Mouse (Mus musculus): Measurements from ENCODE around the gene Arhgap23. TPM values are rescaled to one million over a fixed set of nuclear protein-coding genes. Genes with fewer than 3 reads are reported as not detected.

Gene Arhgap23
- polyA plus RNA-seq, 1 experiment from 2014 or later: 6.0 TPM

DNA sequence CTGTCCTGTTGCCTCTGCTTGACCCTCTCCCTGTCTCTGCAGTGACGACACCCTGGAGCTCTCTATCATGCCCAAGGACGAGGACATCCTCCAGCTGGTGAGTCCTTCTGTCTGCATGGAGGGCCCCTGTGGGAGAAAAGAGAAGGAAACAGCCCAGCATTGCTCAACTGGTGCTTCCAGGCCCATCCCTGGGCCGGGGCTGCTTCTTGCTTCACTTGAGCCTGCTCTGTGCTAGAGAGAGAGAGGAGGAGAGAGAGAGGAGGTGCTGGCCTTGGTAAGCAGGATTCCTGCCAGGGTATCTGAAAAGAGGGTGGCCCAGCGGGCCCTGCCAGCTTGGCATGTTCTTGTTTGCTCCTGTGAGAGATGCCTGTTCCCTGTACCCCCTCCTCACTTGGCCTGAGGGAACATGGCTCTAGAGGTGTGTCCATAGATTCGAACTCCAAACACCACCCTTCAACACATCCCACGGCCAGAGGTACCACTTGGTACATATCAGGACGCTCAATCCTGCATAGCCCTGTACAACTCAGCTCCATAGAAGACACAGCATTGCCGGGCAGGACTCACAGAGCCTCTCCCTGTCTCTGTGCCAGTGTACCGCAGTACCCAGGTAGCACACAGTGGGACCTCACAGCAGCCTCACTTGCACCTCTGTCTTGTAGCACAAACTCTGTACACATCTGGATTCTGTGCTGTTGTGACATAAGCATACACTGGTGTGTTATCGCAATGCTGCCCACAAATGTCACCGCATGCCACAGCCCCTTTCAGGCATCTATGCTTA lies 33.5 kb downstream of the Arhgap23 start:
- Histone ChIP-seq H3K4me3 (no peak overlapping the region), H3K4me1 (replicated peaks) (peaks cover 53% of the 10 kb centered on the region), H3K9ac (no peak overlapping the region), H3K9me3 (replicated peaks) (no peaks in the 10 kb centered on the region), H3K27me3 (no peaks in the 10 kb centered on the region), H3K36me3 (peaks cover 78% of the 10 kb centered on the region), H3K4me2 (no peak overlapping the region), H3K27ac (peak overlapping the region; percentile 88)
- WGBS: 79% methylated on average over 11 of the region's 11 CpGs
- ATAC-seq (replicated peaks; ENCODE audit: insufficient number of reproducible peaks, insufficient read depth, low FRiP score, low read depth): no peak

DNA sequence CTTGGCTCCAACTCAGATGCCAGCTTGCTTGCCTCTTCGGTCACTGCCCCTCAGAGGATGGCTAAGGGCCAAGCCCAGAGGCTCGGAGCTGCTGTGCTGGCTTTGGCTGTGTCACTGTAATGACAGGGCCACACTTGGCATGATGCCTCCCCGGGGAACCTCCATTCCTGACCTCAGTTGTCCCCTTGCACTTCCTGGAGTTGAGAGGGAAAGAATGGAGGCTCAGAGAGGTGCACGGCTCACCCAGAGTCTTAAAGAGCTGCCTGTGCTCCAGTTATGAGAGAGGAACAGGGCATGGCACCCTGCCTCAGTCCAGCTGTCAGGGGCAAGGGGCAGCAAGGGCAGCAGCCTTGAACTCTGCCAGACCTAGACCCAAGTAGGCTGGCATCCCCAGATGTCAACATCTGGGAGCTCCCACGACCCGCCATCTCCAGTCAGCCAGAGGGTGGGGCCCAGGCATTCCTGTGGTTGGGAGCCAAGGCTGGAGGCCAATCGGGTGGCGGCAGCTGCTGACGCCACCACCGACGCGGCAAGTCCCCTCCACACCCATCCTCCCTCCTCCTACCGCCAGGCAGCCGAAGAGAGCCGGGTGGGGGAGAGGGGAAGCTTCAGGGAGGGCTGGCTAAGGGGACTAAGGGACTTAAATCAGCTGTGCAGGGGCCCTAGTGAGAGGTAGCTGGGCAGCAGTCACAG lies 34.4 kb downstream of the Arhgap23 start:
- peaks cover 76% of the 10 kb centered on the region for H3K36me3 ChIP-seq
- peak; percentile 76 for ATAC-seq (replicated peaks; ENCODE audit: insufficient number of reproducible peaks, insufficient read depth, low FRiP score, low read depth)
- peak overlapping the region; percentile 88 for H3K27ac ChIP-seq
- peak overlapping the region; percentile 46 for H3K9ac ChIP-seq
- peak overlapping the region; percentile 61 for H3K4me2 ChIP-seq
- peak overlapping the region; percentile 42 for H3K4me3 ChIP-seq
- 11% methylated on average over 15 of the region's 15 CpGs for WGBS
- peaks cover 47% of the 10 kb centered on the region for H3K4me1 ChIP-seq (replicated peaks)
- no peaks in the 10 kb centered on the region for H3K9me3 ChIP-seq (replicated peaks)
- H3K27me3 ChIP-seq: no peaks in the 10 kb centered on the region

DNA sequence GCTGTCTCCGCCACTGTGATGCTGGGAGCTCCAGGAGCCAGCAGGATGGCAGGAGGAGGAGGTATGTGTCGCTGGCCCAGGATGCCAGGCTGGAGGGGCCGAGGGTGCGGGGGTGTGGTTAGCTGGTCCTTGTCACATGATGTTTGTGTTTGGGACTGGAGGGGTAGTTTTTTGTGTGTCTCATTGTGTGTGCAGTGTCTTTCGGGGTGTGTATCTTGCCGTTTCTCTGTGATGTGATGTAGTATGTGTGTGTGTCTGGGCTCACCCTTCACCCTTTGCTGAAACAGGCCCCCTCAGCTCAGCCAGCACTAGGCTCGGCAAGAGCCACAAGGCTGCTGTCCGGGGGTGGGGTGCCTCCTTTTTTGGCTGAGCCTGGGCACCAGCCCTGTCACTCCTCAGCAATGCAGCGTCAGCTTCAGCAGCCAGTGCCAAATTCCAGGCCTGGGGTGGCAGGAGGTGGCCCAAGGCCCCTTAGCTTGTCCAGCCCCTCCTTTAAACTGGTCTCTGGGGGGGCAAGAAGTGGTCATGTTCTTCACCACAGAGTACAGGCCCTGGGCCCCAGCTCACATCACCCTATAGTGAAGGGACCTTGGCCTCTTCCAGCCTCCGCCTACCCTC lies 35.1 kb downstream of the Arhgap23 start:
- Histone ChIP-seq H3K27me3 (no peaks in the 10 kb centered on the region), H3K9me3 (replicated peaks) (no peaks in the 10 kb centered on the region), H3K4me3 (peak overlapping the region; percentile 42), H3K4me2 (peak overlapping the region; percentile 61), H3K4me1 (replicated peaks) (peaks cover 45% of the 10 kb centered on the region), H3K36me3 (peaks cover 75% of the 10 kb centered on the region), H3K9ac (peak overlapping the region; percentile 46), H3K27ac (peak overlapping the region; percentile 88)
- WGBS: 28% methylated on average over 10 of the region's 10 CpGs
- ATAC-seq (replicated peaks; ENCODE audit: insufficient number of reproducible peaks, insufficient read depth, low FRiP score, low read depth): peak; percentile 21; the same call in 1 of the 2 replicates

DNA sequence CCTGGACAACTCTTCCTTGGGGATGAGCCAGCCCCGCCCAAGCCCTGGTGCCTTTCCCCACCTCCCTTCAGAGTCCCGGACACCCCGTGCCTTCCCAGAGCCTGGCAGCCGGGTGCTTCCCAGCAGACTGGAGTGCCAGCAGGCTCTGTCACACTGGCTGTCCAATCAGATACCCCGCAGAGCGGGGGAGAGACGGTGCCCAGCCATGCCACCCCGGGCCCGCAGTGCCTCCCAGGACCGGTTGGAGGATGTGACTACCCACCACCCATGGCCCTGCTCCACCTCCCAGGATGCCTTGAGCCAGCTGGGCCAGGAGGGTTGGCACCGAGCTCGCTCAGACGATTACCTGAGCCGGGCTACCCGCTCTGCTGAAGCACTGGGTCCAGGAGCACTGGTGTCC lies 36.3 kb downstream of the Arhgap23 start:
- H3K9me3 ChIP-seq (replicated peaks): no peaks in the 10 kb centered on the region
- H3K27ac ChIP-seq: no peak overlapping the region
- no peaks in the 10 kb centered on the region for H3K27me3 ChIP-seq
- H3K4me2 ChIP-seq: no peak overlapping the region
- 0 out of 2 replicates have a peak overlapping the region, but pooled peaks have one; percentile 25 for H3K9ac ChIP-seq
- H3K4me3 ChIP-seq: no peak overlapping the region
- peaks cover 77% of the 10 kb centered on the region for H3K36me3 ChIP-seq
- ATAC-seq (replicated peaks; ENCODE audit: insufficient number of reproducible peaks, insufficient read depth, low FRiP score, low read depth): no peak
- WGBS: 92% methylated on average over 15 of the region's 15 CpGs
- peaks cover 37% of the 10 kb centered on the region for H3K4me1 ChIP-seq (replicated peaks)

DNA sequence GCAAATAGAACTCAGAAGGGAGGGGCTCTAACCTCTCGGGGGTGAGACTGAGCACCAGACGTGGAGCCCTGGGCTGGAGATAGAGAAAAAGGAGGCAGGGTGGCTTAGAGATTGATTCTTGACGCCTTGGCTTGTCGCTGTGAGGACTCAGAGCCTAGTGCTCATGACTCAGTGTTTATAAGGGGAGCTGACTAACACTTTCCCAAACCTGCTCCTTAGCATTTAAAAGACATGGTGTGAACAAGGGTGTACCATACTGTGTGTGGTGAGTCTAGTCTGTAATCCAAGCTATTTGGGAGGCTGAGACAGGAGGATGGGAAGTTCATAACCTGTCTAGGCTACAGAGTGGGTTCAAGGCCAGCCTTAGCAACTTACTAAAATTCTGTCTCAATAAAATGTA lies 41.8 kb downstream of the Arhgap23 start:
- H3K27ac ChIP-seq: no peak overlapping the region
- no peak overlapping the region for H3K4me3 ChIP-seq
- H3K4me2 ChIP-seq: no peak overlapping the region
- 75% methylated on average over 4 of the region's 4 CpGs for WGBS
- no peaks in the 10 kb centered on the region for H3K27me3 ChIP-seq
- ATAC-seq (replicated peaks; ENCODE audit: insufficient number of reproducible peaks, insufficient read depth, low FRiP score, low read depth): no peak
- 0 out of 2 replicates have a peak, but pooled peaks cover 3% of the 10 kb centered on the region for H3K4me1 ChIP-seq (replicated peaks)
- H3K9ac ChIP-seq: no peak overlapping the region
- H3K36me3 ChIP-seq: peaks cover 95% of the 10 kb centered on the region
- no peaks in the 10 kb centered on the region for H3K9me3 ChIP-seq (replicated peaks)

DNA sequence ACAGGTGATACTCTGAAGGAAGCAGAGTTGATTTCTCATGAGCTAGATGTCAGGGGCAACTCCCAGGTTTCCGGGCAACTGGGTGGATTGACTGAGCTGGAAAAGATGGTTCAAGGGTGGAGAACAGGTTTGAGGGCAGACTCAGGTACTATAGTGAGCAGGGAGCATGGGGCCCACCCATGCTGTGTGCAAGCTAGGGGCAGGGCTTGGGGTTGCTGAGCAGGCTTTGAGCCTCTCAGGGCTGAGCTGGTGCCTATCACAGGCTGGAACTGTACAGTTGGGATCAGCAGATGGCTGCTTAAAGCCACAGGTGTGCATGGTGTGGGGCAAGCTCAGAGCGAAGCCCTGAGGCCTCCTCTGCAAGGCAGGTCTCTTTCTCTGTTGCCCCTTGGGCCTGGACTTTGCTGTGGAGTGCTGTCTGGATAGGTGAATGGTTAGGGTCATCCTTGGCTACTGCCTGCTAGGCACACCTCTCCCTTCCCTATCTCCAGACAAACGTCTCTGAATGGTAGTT lies 46.0 kb downstream of the Arhgap23 start:
- no peak overlapping the region for H3K4me3 ChIP-seq
- 91% methylated on average over 3 of the region's 3 CpGs for WGBS
- no peaks in the 10 kb centered on the region for H3K27me3 ChIP-seq
- no peak overlapping the region for H3K27ac ChIP-seq
- no peaks in the 10 kb centered on the region for H3K9me3 ChIP-seq (replicated peaks)
- H3K4me1 ChIP-seq (replicated peaks): no peaks in the 10 kb centered on the region
- no peak for ATAC-seq (replicated peaks; ENCODE audit: insufficient number of reproducible peaks, insufficient read depth, low FRiP score, low read depth)
- no peak overlapping the region for H3K9ac ChIP-seq
- H3K36me3 ChIP-seq: peaks cover 95% of the 10 kb centered on the region
- H3K4me2 ChIP-seq: no peak overlapping the region

DNA sequence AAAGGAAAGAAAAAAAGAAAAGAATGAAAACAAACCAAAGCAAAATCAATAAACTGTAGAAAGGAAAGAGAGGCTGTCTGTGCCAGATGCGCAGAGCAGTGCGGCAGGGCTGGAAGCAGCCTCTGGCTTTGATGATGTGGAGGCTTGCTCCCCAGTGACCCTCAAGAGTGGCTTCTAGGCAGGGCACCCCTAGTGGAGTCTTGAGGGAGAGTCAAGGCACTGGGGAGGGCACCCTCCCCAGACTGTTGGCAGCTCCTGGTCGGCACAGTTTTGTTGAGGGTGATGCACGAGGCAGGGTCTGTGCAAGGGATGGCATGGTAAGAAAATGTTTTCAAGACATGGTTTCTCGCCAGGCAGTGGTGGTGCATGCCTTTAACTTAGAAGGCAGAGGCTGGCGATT lies 47.2 kb downstream of the Arhgap23 start:
- Histone ChIP-seq H3K27ac (no peak overlapping the region), H3K4me3 (no peak overlapping the region), H3K27me3 (no peaks in the 10 kb centered on the region), H3K36me3 (peaks cover 94% of the 10 kb centered on the region), H3K9ac (no peak overlapping the region), H3K9me3 (replicated peaks) (no peaks in the 10 kb centered on the region), H3K4me1 (replicated peaks) (no peaks in the 10 kb centered on the region), H3K4me2 (no peak overlapping the region)
- 82% methylated on average over 6 of the region's 6 CpGs for WGBS
- ATAC-seq (replicated peaks; ENCODE audit: insufficient number of reproducible peaks, insufficient read depth, low FRiP score, low read depth): no peak

DNA sequence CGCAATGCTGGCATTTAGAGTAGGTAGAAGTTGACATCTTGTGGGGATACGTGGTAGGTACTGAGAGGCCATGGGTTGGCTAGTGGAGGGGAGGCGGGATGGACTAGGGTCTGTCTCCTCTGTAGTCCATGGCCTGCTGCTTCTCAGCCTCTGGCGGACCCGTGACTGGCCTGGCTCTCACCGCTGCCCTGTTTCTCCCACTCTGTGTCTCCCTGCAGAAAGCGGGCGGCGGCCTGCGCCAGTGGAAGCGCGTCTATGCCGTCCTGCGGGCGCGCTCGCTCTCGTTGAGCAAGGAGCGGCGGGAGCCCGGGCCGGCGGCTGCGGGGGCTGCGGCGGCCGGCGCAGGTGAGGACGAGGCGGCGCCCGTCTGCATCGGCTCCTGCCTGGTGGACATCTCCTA lies 47.8 kb downstream of the Arhgap23 start:
- Histone ChIP-seq H3K4me3 (no peak overlapping the region), H3K4me2 (no peak overlapping the region), H3K27me3 (no peaks in the 10 kb centered on the region), H3K9ac (no peak overlapping the region), H3K4me1 (replicated peaks) (no peaks in the 10 kb centered on the region), H3K36me3 (peaks cover 88% of the 10 kb centered on the region), H3K9me3 (replicated peaks) (no peaks in the 10 kb centered on the region), H3K27ac (no peak overlapping the region)
- no peak for ATAC-seq (replicated peaks; ENCODE audit: insufficient number of reproducible peaks, insufficient read depth, low FRiP score, low read depth)
- 66% methylated on average over 33 of the region's 33 CpGs for WGBS

DNA sequence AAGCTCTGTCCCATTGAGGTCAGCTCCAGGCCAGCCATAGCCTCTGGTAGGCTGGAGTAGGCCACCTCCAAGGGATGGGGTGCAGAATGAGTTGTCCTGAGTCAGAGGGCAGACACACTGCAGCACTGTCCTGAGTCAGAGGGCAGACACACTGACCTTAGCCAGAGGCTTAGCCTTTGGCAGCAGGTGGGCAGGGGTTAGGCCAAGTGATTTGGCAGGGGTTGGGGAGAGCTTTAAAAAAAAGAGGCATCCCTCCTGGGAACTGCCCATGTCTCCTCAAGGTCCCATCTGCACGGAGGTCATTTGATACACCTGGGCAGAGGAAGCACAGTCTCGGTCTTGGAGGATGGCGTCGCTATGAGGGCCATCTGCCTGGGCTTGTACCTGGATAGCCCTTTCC lies 48.7 kb downstream of the Arhgap23 start:
- no peak overlapping the region for H3K9ac ChIP-seq
- ATAC-seq (replicated peaks; ENCODE audit: insufficient number of reproducible peaks, insufficient read depth, low FRiP score, low read depth): no peak
- H3K4me2 ChIP-seq: no peak overlapping the region
- H3K4me1 ChIP-seq (replicated peaks): no peaks in the 10 kb centered on the region
- H3K27ac ChIP-seq: no peak overlapping the region
- H3K9me3 ChIP-seq (replicated peaks): no peaks in the 10 kb centered on the region
- H3K4me3 ChIP-seq: no peak overlapping the region
- WGBS: 94% methylated on average over 4 of the region's 4 CpGs
- H3K27me3 ChIP-seq: no peaks in the 10 kb centered on the region
- H3K36me3 ChIP-seq: peaks cover 81% of the 10 kb centered on the region

DNA sequence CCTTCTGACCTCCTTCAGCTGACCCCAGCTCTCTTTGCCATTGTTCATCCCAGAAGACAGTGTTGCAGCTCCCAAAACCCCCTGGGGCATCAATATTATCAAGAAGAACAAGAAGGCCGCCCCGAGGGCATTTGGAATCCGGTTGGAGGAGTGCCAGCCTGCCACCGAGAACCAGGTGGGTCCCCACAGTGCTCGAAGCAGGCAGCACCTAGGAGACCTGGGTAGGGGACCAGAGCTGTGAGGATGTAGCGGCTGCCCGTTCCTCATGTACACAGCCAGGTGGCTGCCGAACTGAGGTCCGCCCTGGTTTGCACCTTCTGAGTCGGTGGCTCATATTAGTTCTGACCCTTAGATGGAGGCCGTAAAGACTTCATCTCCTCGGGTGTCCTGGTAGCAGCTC lies 50.6 kb downstream of the Arhgap23 start:
- 88% methylated on average over 12 of the region's 12 CpGs for WGBS

DNA sequence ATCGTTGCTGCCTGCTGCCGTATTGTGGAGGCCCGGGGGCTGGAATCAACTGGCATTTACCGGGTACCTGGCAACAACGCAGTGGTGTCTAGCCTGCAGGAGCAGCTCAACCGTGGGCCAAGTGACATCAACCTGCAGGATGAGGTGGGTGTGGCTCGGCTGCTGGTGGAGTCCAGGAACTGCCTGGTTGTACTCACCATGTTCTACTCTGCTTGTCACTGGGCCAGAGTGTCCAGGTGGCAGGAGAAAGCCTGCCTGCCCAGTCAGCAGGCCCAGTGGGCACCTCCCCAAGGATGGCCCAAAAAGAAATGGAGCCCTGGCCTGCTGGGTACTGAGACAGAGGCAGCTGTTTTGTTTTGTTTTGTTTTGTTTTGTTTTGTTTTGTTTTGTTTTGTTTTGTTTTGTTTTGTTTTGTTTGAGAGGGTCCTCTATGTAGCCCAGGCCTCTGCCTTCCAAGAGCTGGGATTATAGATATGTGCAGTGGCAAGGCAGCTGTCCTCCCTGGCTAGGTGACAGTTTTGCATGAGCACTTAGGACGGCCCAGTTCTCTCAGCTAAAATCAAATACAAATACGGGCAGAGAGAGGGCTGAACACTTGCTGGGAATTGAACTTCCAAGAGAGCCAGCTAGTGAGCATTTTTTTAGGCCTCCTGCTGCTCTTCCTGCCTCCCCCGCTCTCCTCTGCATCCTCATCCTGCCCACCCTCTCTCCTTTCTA lies 51.3 kb downstream of the Arhgap23 start:
- Histone ChIP-seq H3K27ac (no peak overlapping the region), H3K4me1 (replicated peaks) (no peaks in the 10 kb centered on the region), H3K9me3 (replicated peaks) (no peaks in the 10 kb centered on the region), H3K36me3 (peaks cover 80% of the 10 kb centered on the region), H3K4me3 (no peak overlapping the region), H3K9ac (no peak overlapping the region), H3K4me2 (no peak overlapping the region), H3K27me3 (no peaks in the 10 kb centered on the region)
- WGBS: 72% methylated on average over 10 of the region's 10 CpGs
- ATAC-seq (replicated peaks; ENCODE audit: insufficient number of reproducible peaks, insufficient read depth, low FRiP score, low read depth): no peak

More for the DNA sequence above, 50.6 kb downstream of the Arhgap23 start:
- Histone ChIP-seq H3K27ac (no peak overlapping the region), H3K4me2 (no peak overlapping the region), H3K36me3 (peaks cover 80% of the 10 kb centered on the region), H3K9me3 (replicated peaks) (no peaks in the 10 kb centered on the region), H3K9ac (no peak overlapping the region), H3K4me1 (replicated peaks) (no peaks in the 10 kb centered on the region), H3K4me3 (no peak overlapping the region), H3K27me3 (no peaks in the 10 kb centered on the region)
- ATAC-seq (replicated peaks; ENCODE audit: insufficient number of reproducible peaks, insufficient read depth, low FRiP score, low read depth): no peak
